Mouse (Mus musculus): Measurements from ENCODE around the gene Psg16. TPM values are rescaled to one million over a fixed set of nuclear protein-coding genes. Genes with fewer than 3 reads are reported as not detected.

The Psg16 gene
- polyA plus RNA-seq, 1 experiment from 2014 or later = 4.7 TPM

DNA sequence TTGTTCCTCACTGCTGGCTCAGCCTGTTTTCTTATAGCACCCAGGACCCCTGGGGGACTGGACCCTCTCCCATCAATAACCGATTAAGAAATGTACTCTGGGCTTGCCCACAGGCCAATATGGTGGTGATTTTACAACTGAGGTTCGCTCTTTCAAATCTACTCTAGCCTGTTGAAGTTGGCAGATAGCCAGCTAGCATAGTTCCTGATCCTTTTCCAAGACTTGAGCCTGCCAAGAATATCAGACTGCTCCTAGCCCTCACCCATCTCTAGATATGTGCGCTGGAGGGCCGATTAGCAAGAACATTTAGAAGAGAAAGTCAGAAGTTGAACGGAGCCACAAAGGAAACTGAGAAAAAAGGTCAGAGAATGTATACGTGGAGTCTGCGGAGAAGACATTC lies 85.2 kb downstream of the Psg16 start:
- WGBS = 82% methylated on average over 7 of the region's 7 CpGs
- no peak overlapping the region for H3K27ac ChIP-seq (replicated peaks)
- no peak overlapping the region for H3K4me2 ChIP-seq
- ATAC-seq (ENCODE audit: low FRiP score, low read depth) = no peak
- no peaks in the 10 kb centered on the region for H3K4me1 ChIP-seq (replicated peaks)
- H3K27me3 ChIP-seq = no peaks in the 10 kb centered on the region
- H3K9me3 ChIP-seq = peaks cover 3% of the 10 kb centered on the region; the same call in 1 of the 2 replicates
- H3K4me3 ChIP-seq = no peak overlapping the region
- H3K9ac ChIP-seq = no peak overlapping the region
- no peaks in the 10 kb centered on the region for H3K36me3 ChIP-seq

GRCm38 (mm10) chr7:17171827-17172226 lies 98.0 kb downstream of the Psg16 start:
- no peak overlapping the region for H3K4me3 ChIP-seq
- 88% methylated on average over 4 of the region's 4 CpGs for WGBS
- no peaks in the 10 kb centered on the region for H3K27me3 ChIP-seq
- no peaks in the 10 kb centered on the region for H3K4me1 ChIP-seq (replicated peaks)
- H3K9ac ChIP-seq = no peak overlapping the region
- H3K27ac ChIP-seq (replicated peaks) = no peak overlapping the region
- H3K4me2 ChIP-seq = no peak overlapping the region
- H3K9me3 ChIP-seq = 0 out of 2 replicates have a peak, but pooled peaks cover 8% of the 10 kb centered on the region
- H3K36me3 ChIP-seq = no peaks in the 10 kb centered on the region
- ATAC-seq (ENCODE audit: low FRiP score, low read depth) = no peak

Other genes starting within 250 kb of the Psg16 start
- 6.2 and 6.7 TPM in 2 replicates for gene Prkd2, start 231.1 kb upstream of the Psg16 start, polyA plus RNA-seq (2015; fragmentation: Nextera tagmentation; extraction: Ambion mirVana)
- gene Dact3, start 198.7 kb upstream of the Psg16 start, polyA plus RNA-seq (2015; fragmentation: Nextera tagmentation; extraction: Ambion mirVana) = 5.1 and 5.6 TPM in 2 replicates
- 1.3 and 5.3 TPM in 2 replicates for gene Gng8, start 182.3 kb upstream of the Psg16 start, polyA plus RNA-seq (2015; fragmentation: Nextera tagmentation; extraction: Ambion mirVana)
- 0.13 and 0.52 TPM in 2 replicates for gene Ptgir, start 167.6 kb upstream of the Psg16 start, polyA plus RNA-seq (2015; fragmentation: Nextera tagmentation; extraction: Ambion mirVana)
- gene Calm3, start 149.9 kb upstream of the Psg16 start, polyA plus RNA-seq (2015; fragmentation: Nextera tagmentation; extraction: Ambion mirVana) = 382 and 391 TPM in 2 replicates
- gene Pnmal2, start 129.4 kb upstream of the Psg16 start, polyA plus RNA-seq (2015; fragmentation: Nextera tagmentation; extraction: Ambion mirVana) = 142 and 150 TPM in 2 replicates
- gene Pnmal1, start 114.4 kb upstream of the Psg16 start, polyA plus RNA-seq (2015; fragmentation: Nextera tagmentation; extraction: Ambion mirVana) = 52.6 and 57.5 TPM in 2 replicates
- gene Gm42372, start 91.0 kb upstream of the Psg16 start, polyA plus RNA-seq (2015; fragmentation: Nextera tagmentation; extraction: Ambion mirVana) = 5.9 and 6.0 TPM in 2 replicates
- gene Ccdc8, start 81.3 kb upstream of the Psg16 start, polyA plus RNA-seq (2015; fragmentation: Nextera tagmentation; extraction: Ambion mirVana) = 7.4 and 7.7 TPM in 2 replicates
- gene Ppp5c, start 46.1 kb upstream of the Psg16 start, polyA plus RNA-seq (2015; fragmentation: Nextera tagmentation; extraction: Ambion mirVana) = 125 and 136 TPM in 2 replicates
- gene Hif3a, start 11.6 kb upstream of the Psg16 start, polyA plus RNA-seq (2015; fragmentation: Nextera tagmentation; extraction: Ambion mirVana) = 5.4 and 6.9 TPM in 2 replicates
- 0.07 TPM in 1 of 2 replicates, not detected in the other for gene Ceacam3, start 76.2 kb downstream of the Psg16 start, polyA plus RNA-seq (2015; fragmentation: Nextera tagmentation; extraction: Ambion mirVana)
- gene Psg29, start 129.4 kb downstream of the Psg16 start, polyA plus RNA-seq (2015; fragmentation: Nextera tagmentation; extraction: Ambion mirVana) = 0.03 TPM in 1 of 2 replicates, not detected in the other